Mouse (Mus musculus) liver, adult 2 months (tissue): ENCODE results near the gene Tpx2.

Experiments used
- CTCF ChIP-seq: fragments of 200-500 bp; IDR thresholded peaks from 2 replicates; pipeline ENCODE4 v1.5.1; 2011; ENCODE audit warnings: low read depth, low read length, control low read depth
- POLR2A ChIP-seq: fragments of 200-500 bp; IDR thresholded peaks from 2 replicates; pipeline ENCODE4 v1.6.1; 2011; ENCODE audit warnings: low read length, control low read depth; ENCODE audit not compliant: insufficient read depth; ENCODE audit errors: extremely low read depth

DNA sequence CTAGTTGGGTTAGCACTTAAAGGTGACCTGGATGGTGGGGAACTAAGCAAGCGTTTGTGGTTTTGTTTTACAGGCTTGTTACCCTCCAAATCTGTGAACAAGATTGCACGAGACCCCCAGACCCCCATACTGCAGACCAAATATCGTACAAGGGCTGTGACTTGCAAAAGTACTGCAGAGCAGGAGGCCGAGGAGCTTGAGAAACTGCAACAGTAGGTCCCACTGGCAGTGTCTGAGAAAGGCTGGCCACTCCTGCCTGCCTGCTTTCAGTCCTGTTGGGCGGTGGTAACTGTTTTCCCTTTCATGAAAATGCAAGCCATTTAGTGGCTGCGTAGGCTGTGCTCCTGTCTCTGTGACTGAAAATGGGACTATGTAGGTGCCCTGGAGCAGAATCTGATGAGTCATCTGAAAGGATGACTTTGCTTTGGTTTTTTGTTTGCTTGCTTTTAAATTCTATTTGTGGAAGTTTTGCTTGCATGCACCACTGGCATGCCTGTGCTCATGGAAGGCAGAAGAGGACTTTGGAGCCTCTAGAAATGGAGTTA lies 36.4 kb downstream of the Tpx2 start:
- TF ChIP-seq CTCF = no peak
- TF ChIP-seq POLR2A = no peak
